Mouse (Mus musculus): ENCODE results near the gene Plekha7. TPM values are rescaled to one million over a fixed set of nuclear protein-coding genes. Genes with fewer than 3 reads are reported as not detected.
A peak's percentile ranks its signal among the peaks of the same experiment; 100 is the strongest.

The Plekha7 gene
- polyA plus RNA-seq, 1 experiment: 3.8 TPM

- no peak for DNase-seq (ENCODE audit: low read depth in 1 of 2, low spot score in 2 of 2)
- 0 out of 2 replicates have a peak, but pooled peaks cover 5% of the 10 kb centered on the region for H3K27me3 ChIP-seq (ENCODE audit: control insufficient read depth, insufficient read depth, low read length)
- no peak for TF ChIP-seq POLR2A (IDR thresholded peaks at IDR 0.05; ENCODE audit: low read depth, low read length)
- no peak for TF ChIP-seq CTCF (IDR thresholded peaks at IDR 0.05; ENCODE audit: extremely low read depth, insufficient read depth, insufficient read length, insufficient replicate concordance)
- no peak overlapping the region for H3K4me3 ChIP-seq (ENCODE audit: extremely low read depth, insufficient read depth, insufficient read length)
- WGBS: 11% methylated on average over 4 of the region's 4 CpGs
- no peaks in the 10 kb centered on the region for H3K4me1 ChIP-seq (ENCODE audit: control insufficient read depth, insufficient read depth, insufficient read length)
- H3K27ac ChIP-seq (ENCODE audit: insufficient read depth, low read length): no peak overlapping the region
- H3K36me3 ChIP-seq (ENCODE audit: control insufficient read depth, insufficient read depth, low read length): no peaks in the 10 kb centered on the region
Measured at GRCm38 (mm10) chr7:116238320-116238719, 69.9 kb downstream of the Plekha7 start.

GRCm38 (mm10) chr7:116237157-116237981 is 70.8 kb downstream of the Plekha7 start:
- TF ChIP-seq CTCF (IDR thresholded peaks at IDR 0.05; ENCODE audit: extremely low read depth, insufficient read depth, insufficient read length, insufficient replicate concordance) (no peak), POLR2A (IDR thresholded peaks at IDR 0.05; ENCODE audit: low read depth, low read length) (no peak)
- H3K27me3 ChIP-seq (ENCODE audit: control insufficient read depth, insufficient read depth, low read length): 0 out of 2 replicates have a peak, but pooled peaks cover 5% of the 10 kb centered on the region
- no peak overlapping the region for H3K4me3 ChIP-seq (ENCODE audit: extremely low read depth, insufficient read depth, insufficient read length)
- DNase-seq (ENCODE audit: low read depth in 1 of 2, low spot score in 2 of 2): no peak
- H3K36me3 ChIP-seq (ENCODE audit: control insufficient read depth, insufficient read depth, low read length): no peaks in the 10 kb centered on the region
- no peak overlapping the region for H3K27ac ChIP-seq (ENCODE audit: insufficient read depth, low read length)
- no peaks in the 10 kb centered on the region for H3K4me1 ChIP-seq (ENCODE audit: control insufficient read depth, insufficient read depth, insufficient read length)
- WGBS: 2% methylated on average over 69 of the region's 69 CpGs

- WGBS: 62% methylated on average over 8 of the region's 8 CpGs
- DNase-seq (ENCODE audit: low read depth in 1 of 2, low spot score in 2 of 2): no peak
- Histone ChIP-seq H3K36me3 (ENCODE audit: control insufficient read depth, insufficient read depth, low read length) (no peaks in the 10 kb centered on the region), H3K4me1 (ENCODE audit: control insufficient read depth, insufficient read depth, insufficient read length) (peaks cover 2% of the 10 kb centered on the region; the same call in 1 of the 2 replicates), H3K27me3 (ENCODE audit: control insufficient read depth, insufficient read depth, low read length) (0 out of 2 replicates have a peak, but pooled peaks cover 5% of the 10 kb centered on the region), H3K27ac (ENCODE audit: insufficient read depth, low read length) (no peak overlapping the region), H3K4me3 (ENCODE audit: extremely low read depth, insufficient read depth, insufficient read length) (no peak overlapping the region)
- TF ChIP-seq POLR2A (IDR thresholded peaks at IDR 0.05; ENCODE audit: low read depth, low read length) (no peak), CTCF (IDR thresholded peaks at IDR 0.05; ENCODE audit: extremely low read depth, insufficient read depth, insufficient read length, insufficient replicate concordance) (no peak)
Measured at GRCm38 (mm10) chr7:116236608-116237007, 71.6 kb downstream of the Plekha7 start.

GRCm38 (mm10) chr7:116234287-116234806 is 73.8 kb downstream of the Plekha7 start:
- Histone ChIP-seq H3K27me3 (ENCODE audit: control insufficient read depth, insufficient read depth, low read length) (0 out of 2 replicates have a peak, but pooled peaks cover 5% of the 10 kb centered on the region), H3K27ac (ENCODE audit: insufficient read depth, low read length) (no peak overlapping the region), H3K4me1 (ENCODE audit: control insufficient read depth, insufficient read depth, insufficient read length) (peaks cover 12% of the 10 kb centered on the region; the same call in 1 of the 2 replicates), H3K4me3 (ENCODE audit: extremely low read depth, insufficient read depth, insufficient read length) (no peak overlapping the region), H3K36me3 (ENCODE audit: control insufficient read depth, insufficient read depth, low read length) (no peaks in the 10 kb centered on the region)
- 79% methylated on average over 7 of the region's 7 CpGs for WGBS
- no peak for TF ChIP-seq CTCF (IDR thresholded peaks at IDR 0.05; ENCODE audit: extremely low read depth, insufficient read depth, insufficient read length, insufficient replicate concordance)
- no peak for TF ChIP-seq POLR2A (IDR thresholded peaks at IDR 0.05; ENCODE audit: low read depth, low read length)
- no peak for DNase-seq (ENCODE audit: low read depth in 1 of 2, low spot score in 2 of 2)

- peak; percentile 10 to 27 for DNase-seq (ENCODE audit: low read depth in 1 of 2, low spot score in 2 of 2)
- TF ChIP-seq CTCF (IDR thresholded peaks at IDR 0.05; ENCODE audit: extremely low read depth, insufficient read depth, insufficient read length, insufficient replicate concordance) (no peak), POLR2A (IDR thresholded peaks at IDR 0.05; ENCODE audit: low read depth, low read length) (no peak)
- no peaks in the 10 kb centered on the region for H3K36me3 ChIP-seq (ENCODE audit: control insufficient read depth, insufficient read depth, low read length)
- peak overlapping the region; percentile 34; the same call in 1 of the 2 replicates for H3K27ac ChIP-seq (ENCODE audit: insufficient read depth, low read length)
- peaks cover 12% of the 10 kb centered on the region; the same call in 1 of the 2 replicates for H3K4me1 ChIP-seq (ENCODE audit: control insufficient read depth, insufficient read depth, insufficient read length)
- no peak overlapping the region for H3K4me3 ChIP-seq (ENCODE audit: extremely low read depth, insufficient read depth, insufficient read length)
- WGBS: 19% methylated on average over 11 of the region's 11 CpGs
- no peaks in the 10 kb centered on the region for H3K27me3 ChIP-seq (ENCODE audit: control insufficient read depth, insufficient read depth, low read length)
Measured at GRCm38 (mm10) chr7:116230811-116231609, 77.2 kb downstream of the Plekha7 start.

GRCm38 (mm10) chr7:116226877-116227282 is 81.3 kb downstream of the Plekha7 start:
- no peak overlapping the region for H3K27ac ChIP-seq (ENCODE audit: insufficient read depth, low read length)
- TF ChIP-seq CTCF (IDR thresholded peaks at IDR 0.05; ENCODE audit: extremely low read depth, insufficient read depth, insufficient read length, insufficient replicate concordance) (no peak), POLR2A (IDR thresholded peaks at IDR 0.05; ENCODE audit: low read depth, low read length) (no peak)
- no peaks in the 10 kb centered on the region for H3K36me3 ChIP-seq (ENCODE audit: control insufficient read depth, insufficient read depth, low read length)
- no peak for DNase-seq (ENCODE audit: low read depth in 1 of 2, low spot score in 2 of 2)
- H3K4me3 ChIP-seq (ENCODE audit: extremely low read depth, insufficient read depth, insufficient read length): no peak overlapping the region
- 85% methylated on average over 7 of the region's 7 CpGs for WGBS
- H3K27me3 ChIP-seq (ENCODE audit: control insufficient read depth, insufficient read depth, low read length): no peaks in the 10 kb centered on the region
- peaks cover 12% of the 10 kb centered on the region; the same call in 1 of the 2 replicates for H3K4me1 ChIP-seq (ENCODE audit: control insufficient read depth, insufficient read depth, insufficient read length)
